Mouse (Mus musculus) forebrain, embryonic 12.5 days (tissue): Measurements from ENCODE around the gene Sectm1b. TPM values are rescaled to one million over a fixed set of nuclear protein-coding genes. Genes with fewer than 3 reads are reported as not detected.
"Not testable (repeated sequence)": the region's sequence is repeated elsewhere in the genome, so short reads cannot be mapped to it uniquely, and the experiment has no call there.

Source experiments
- ATAC-seq: fragments of 200-750 bp; cut with Nextera tagmentation; 2 replicates; pipeline ENCODE4 v1.8.0; 2017; ENCODE audit warnings: moderate TSS enrichment; ENCODE audit not compliant: low FRiP score
- H3K27ac ChIP-seq: fragments of 300-500 bp; sonication (generic); 2 replicates; pipeline ENCODE4 v1.5.1; 2016; ENCODE audit warnings: mild to moderate bottlenecking
- H3K27me3 ChIP-seq: fragments of 300-500 bp; sonication (generic); 2 replicates; pipeline ENCODE4 v1.6.1; 2016; ENCODE audit warnings: mild to moderate bottlenecking
- H3K36me3 ChIP-seq: fragments of 300-500 bp; sonication (generic); replicated peaks from 2 replicates; pipeline ENCODE4 v1.6.1; 2016; ENCODE audit warnings: mild to moderate bottlenecking
- H3K4me1 ChIP-seq: fragments of 300-500 bp; sonication (generic); 2 replicates; pipeline ENCODE4 v1.6.1; 2016
- H3K4me2 ChIP-seq: fragments of 300-500 bp; sonication (generic); 2 replicates; pipeline ENCODE4 v1.6.1; 2016; ENCODE audit warnings: mild to moderate bottlenecking, moderate library complexity
- H3K4me3 ChIP-seq: fragments of 300-500 bp; sonication (generic); replicated peaks from 2 replicates; pipeline ENCODE4 v1.5.1; 2016; ENCODE audit warnings: mild to moderate bottlenecking
- H3K9ac ChIP-seq: fragments of 300-500 bp; sonication (generic); 2 replicates; pipeline ENCODE4 v1.6.1; 2016; ENCODE audit warnings: mild to moderate bottlenecking
- H3K9me3 ChIP-seq: fragments of 300-500 bp; sonication (generic); 2 replicates; pipeline ENCODE4 v1.6.1; 2016
- WGBS: fragments of 180-500 bp; shearing (Covaris S2); methylation state at CpG from one replicate; pipeline ENCODE4 v1.1.7; 2016; 5-methylcytosine and 5-hydroxymethylcytosine counted together
- polyA plus RNA-seq: library from polyadenylated mRNA; unstranded; fragments of >200 nt; fragmentation: Nextera tagmentation; extraction: Ambion mirVana; gene quantifications from 2 replicates; pipeline ENCODE4 v1.2.1, GENCODE M21; 2016

The Sectm1b gene
- polyA plus RNA-seq, 1 experiment from 2014 or later, result not detected

DNA sequence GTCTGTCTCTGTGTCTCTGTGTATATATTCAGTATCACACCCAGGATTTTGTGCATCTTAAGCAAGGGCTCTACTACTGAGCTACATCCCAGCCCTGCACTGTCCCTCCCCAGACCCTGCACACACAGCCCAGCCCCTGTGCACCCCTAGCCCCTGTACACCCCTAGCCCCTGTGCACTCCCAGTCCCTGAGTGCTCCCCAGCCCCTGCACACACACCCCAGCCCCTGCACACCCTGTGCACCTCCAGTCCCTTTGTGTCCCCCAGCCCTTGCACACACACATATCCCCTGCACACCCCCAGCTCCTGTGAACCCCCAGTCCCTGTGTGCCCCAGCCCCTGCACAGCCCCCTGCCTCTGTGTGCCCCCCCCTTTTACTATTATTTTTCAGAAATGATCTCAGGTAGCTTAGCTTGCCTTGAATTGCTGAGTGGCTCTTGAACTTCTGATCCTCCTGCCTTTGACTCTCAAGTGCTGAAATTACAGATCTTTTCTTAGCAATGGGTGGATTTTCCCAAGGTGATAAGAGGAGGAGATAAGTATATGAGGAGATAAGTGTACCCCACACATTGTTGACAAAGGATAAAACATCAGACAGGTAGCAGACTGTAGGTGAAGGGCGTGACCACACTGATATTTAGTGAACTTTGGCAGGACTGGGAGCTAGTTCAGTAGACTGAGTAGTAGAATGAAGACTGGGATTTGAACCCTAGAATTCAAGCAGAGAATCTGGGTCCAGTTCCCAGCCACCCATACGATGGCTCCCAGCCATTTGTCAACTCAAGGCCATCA, 26.6 kb upstream of the Sectm1b start:
- H3K36me3 ChIP-seq, result no peaks in the 10 kb centered on the region
- no peak overlapping the region for H3K27ac ChIP-seq
- no peak overlapping the region for H3K4me3 ChIP-seq
- 87% methylated on average over 2 of the region's 2 CpGs for WGBS
- no peak for ATAC-seq
- H3K4me1 ChIP-seq, result no peaks in the 10 kb centered on the region
- H3K9me3 ChIP-seq, result no peaks in the 10 kb centered on the region
- H3K9ac ChIP-seq, result no peak overlapping the region
- no peaks in the 10 kb centered on the region for H3K27me3 ChIP-seq
- no peak overlapping the region for H3K4me2 ChIP-seq

DNA sequence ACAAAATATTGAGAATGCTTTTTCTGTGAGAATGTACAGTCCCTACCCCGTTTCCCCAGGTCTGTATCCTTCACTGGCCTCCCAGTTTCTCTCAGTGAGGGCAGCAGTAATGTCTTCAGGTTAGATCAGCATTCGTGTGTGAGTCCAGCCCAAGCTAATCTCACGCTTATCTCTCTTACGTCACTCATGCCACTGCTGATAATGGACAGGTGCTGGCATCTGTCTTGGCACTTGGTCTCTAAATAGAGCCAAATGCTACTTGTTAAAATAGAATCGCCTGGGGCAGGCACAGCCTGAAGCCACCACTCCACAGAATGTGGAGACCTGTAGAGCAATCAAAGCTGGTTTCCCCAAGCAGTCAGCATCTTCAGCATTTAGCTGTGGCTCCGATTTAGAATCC, 25.6 kb upstream of the Sectm1b start:
- H3K9me3 ChIP-seq, result no peaks in the 10 kb centered on the region
- H3K9ac ChIP-seq, result no peak overlapping the region
- H3K27ac ChIP-seq, result no peak overlapping the region
- no peak overlapping the region for H3K4me3 ChIP-seq
- H3K27me3 ChIP-seq, result no peaks in the 10 kb centered on the region
- H3K36me3 ChIP-seq, result no peaks in the 10 kb centered on the region
- no peaks in the 10 kb centered on the region for H3K4me1 ChIP-seq
- no peak for ATAC-seq
- 87% methylated on average over 6 of the region's 6 CpGs for WGBS
- no peak overlapping the region for H3K4me2 ChIP-seq

DNA sequence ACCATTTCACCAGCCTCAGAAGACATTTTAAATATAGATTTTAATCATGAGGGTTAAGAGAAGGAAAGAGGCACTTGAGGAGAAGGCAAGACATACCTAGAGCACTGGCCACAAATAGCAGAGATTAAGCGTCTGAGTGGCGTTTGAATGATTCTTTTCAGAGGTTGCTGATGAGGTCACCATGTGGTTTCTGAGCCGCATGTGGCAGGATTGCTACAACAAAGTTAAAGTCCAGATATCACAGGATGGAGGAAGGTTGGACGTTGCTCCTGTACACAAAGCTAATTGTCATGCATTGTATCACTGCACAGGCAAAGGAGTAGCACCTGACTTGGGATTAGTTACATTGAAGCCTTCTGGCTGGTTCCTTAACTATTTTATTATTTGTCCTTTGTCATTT, 22.9 kb upstream of the Sectm1b start:
- no peak overlapping the region for H3K4me3 ChIP-seq
- no peak overlapping the region for H3K4me2 ChIP-seq
- H3K27ac ChIP-seq, result no peak overlapping the region
- H3K36me3 ChIP-seq, result no peaks in the 10 kb centered on the region
- H3K4me1 ChIP-seq, result no peaks in the 10 kb centered on the region
- no peaks in the 10 kb centered on the region for H3K27me3 ChIP-seq
- WGBS, result 53% methylated on average over 4 of the region's 4 CpGs
- H3K9ac ChIP-seq, result no peak overlapping the region
- H3K9me3 ChIP-seq, result no peaks in the 10 kb centered on the region
- ATAC-seq, result no peak

DNA sequence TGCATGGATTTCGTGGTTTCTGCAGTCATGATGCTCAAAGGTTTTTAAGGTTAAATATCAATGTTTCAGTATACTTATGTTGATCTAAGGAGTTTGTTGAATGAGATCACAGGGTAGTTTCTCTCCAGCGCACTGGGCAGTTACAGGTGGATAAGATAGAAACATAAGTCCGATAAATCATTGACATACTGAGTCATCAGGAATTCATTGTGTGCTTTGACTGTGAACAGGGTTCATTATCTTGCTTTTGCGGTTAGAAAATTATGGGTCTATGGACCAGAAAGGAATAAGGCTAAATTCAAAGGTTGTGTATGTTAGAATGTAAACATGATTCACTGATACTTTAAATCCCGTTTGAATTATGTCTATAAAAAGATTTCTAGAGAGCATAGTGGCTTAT, 21.8 kb upstream of the Sectm1b start:
- no peak overlapping the region for H3K4me2 ChIP-seq
- H3K36me3 ChIP-seq, result no peaks in the 10 kb centered on the region
- H3K9ac ChIP-seq, result no peak overlapping the region
- no peaks in the 10 kb centered on the region for H3K27me3 ChIP-seq
- no peak for ATAC-seq
- 86% methylated on average over 5 of the region's 5 CpGs for WGBS
- no peaks in the 10 kb centered on the region for H3K4me1 ChIP-seq
- H3K27ac ChIP-seq, result no peak overlapping the region
- H3K4me3 ChIP-seq, result no peak overlapping the region
- H3K9me3 ChIP-seq, result no peaks in the 10 kb centered on the region

DNA sequence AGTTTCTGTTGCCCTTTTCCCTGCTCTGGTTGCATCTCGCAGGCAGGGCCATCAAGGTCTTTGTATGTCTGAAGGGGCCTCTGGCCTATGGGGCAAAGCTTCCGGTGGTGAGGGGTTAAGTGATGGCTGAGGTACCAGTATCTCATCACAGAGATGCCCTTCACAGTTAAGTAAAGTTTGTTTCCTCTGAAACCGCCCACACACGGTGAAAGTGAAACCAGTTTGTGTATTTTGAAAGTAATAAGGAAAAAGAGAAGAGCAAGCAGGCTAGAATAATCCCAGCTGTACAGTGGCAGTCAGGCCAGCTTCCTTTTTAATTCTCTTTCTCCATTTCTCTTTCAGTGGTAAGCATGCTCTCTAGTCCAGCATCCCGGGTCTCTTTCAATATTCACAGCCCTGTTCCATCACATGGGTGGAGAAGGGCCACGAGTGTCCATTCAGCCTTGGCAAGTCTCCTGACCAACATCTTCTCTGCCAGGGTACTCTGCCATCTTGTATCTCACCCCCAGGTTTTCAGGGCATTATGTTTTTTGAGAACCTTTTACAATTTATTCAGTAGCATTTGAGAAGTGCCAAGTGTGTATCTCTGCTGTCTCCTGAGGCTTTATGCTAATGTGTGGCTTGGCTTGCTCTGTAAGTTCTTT, 19.6 kb upstream of the Sectm1b start:
- ATAC-seq, result no peak
- Histone ChIP-seq H3K9me3 (no peaks in the 10 kb centered on the region), H3K4me1 (no peaks in the 10 kb centered on the region), H3K36me3 (no peaks in the 10 kb centered on the region), H3K9ac (no peak overlapping the region), H3K4me3 (no peak overlapping the region), H3K27ac (no peak overlapping the region), H3K4me2 (no peak overlapping the region), H3K27me3 (no peaks in the 10 kb centered on the region)
- 86% methylated on average over 6 of the region's 6 CpGs for WGBS

DNA sequence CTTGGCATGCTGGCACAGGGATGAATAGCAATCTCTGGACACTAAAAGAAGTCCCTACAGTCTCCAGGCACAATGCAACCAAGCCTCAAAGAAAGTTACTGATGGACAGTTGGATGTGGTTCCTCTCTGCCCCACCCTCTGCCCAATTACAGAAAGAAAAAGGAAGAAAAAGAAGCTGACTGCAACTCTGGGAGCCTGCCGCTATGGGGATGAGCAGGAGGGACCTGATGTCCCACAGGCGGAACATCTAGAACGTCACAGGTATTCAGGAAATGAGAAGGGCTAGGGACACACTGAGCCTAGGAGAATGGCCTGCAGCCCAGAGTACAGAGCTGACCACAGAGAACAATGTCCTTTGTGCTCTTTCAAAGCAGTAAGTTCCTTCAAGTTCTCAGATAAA, 18.9 kb upstream of the Sectm1b start:
- H3K4me2 ChIP-seq, result no peak overlapping the region
- H3K36me3 ChIP-seq, result no peaks in the 10 kb centered on the region
- 87% methylated on average over 3 of the region's 3 CpGs for WGBS
- H3K4me1 ChIP-seq, result no peaks in the 10 kb centered on the region
- no peaks in the 10 kb centered on the region for H3K9me3 ChIP-seq
- H3K9ac ChIP-seq, result no peak overlapping the region
- H3K27ac ChIP-seq, result no peak overlapping the region
- H3K27me3 ChIP-seq, result no peaks in the 10 kb centered on the region
- H3K4me3 ChIP-seq, result no peak overlapping the region
- ATAC-seq, result no peak

DNA sequence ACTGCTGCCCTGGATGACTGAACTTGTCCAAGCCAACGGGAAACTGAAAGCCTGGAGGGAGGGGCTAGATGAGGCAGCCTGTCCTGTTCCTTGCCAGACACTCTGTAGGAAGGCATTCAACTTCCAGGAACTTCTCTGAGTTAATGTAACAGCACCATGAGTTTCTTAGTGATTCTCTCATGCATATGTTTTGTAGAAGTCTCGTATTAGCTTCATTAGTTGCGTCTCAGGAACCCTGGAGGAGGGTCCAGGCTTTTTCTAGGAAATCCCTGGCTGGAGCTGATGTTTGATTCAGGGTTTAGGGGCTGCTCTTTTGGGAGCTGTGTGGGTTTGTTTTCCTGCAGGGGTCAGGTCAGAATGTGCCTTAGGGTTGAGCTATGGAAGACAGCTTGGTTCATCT, 17.8 kb upstream of the Sectm1b start, which contains the start of gene Sectm1a:
Sectm1a (minus strand) TSS at position 101 of the 400 bp plus-strand sequence.
- Histone ChIP-seq H3K9me3 (no peaks in the 10 kb centered on the region), H3K4me2 (no peak within 1 kb of the TSS), H3K4me3 (no peak within 1 kb of the TSS), H3K27ac (no peak within 1 kb of the TSS), H3K27me3 (no peaks in the 10 kb centered on the region), H3K9ac (no peak within 1 kb of the TSS), H3K36me3 (no peaks in the 10 kb centered on the region), H3K4me1 (no peaks in the 10 kb centered on the region)
- 79% methylated on average over 3 of the region's 3 CpGs for WGBS
- ATAC-seq, result no peak

DNA sequence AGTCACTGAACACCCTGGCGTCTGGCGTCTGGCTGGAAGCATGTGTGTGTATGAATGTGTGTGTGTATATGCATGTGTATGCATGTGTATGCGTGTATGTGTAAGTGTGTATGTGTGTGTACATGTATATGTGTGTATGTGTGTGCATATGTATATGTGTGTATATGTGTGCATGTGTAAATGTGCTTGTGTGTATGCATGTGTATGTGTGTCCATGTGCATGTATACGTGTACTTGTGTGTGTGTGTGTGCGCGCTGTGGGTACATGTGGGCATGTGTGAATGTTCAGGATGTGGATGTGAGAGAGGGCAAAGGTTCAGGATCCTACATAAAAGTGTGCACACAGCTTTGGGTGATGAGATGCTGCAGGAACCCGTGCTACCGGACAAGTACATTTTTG, 17.0 kb upstream of the Sectm1b start:
- no peak for ATAC-seq
- Histone ChIP-seq H3K9me3 (no peaks in the 10 kb centered on the region), H3K36me3 (no peaks in the 10 kb centered on the region), H3K4me2 (no peak overlapping the region), H3K4me3 (no peak overlapping the region), H3K9ac (no peak overlapping the region), H3K27ac (no peak overlapping the region), H3K27me3 (no peaks in the 10 kb centered on the region), H3K4me1 (no peaks in the 10 kb centered on the region)
- WGBS, result 93% methylated on average over 8 of the region's 8 CpGs

DNA sequence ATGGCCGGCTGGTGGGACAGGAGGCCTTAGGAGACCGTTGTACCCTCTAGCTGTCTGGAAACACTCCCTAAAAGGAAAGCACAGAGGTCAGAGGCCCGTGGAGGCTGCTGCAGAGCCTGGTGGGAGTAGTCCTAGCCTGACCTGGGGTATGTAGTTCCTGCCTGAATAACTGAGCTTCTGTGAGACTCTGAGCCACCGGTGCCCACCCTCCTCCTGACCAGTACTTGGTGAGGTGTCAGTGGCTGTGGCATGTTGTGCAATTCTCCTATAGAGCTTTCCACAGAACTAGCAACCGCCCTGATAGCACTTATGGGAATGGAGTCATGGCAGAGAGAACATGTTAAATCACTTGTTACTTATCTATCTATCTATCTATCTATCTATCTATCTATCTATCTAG, 12.3 kb upstream of the Sectm1b start:
- 76% methylated on average over 5 of the region's 5 CpGs for WGBS
- H3K9me3 ChIP-seq, result no peaks in the 10 kb centered on the region
- no peak for ATAC-seq

DNA sequence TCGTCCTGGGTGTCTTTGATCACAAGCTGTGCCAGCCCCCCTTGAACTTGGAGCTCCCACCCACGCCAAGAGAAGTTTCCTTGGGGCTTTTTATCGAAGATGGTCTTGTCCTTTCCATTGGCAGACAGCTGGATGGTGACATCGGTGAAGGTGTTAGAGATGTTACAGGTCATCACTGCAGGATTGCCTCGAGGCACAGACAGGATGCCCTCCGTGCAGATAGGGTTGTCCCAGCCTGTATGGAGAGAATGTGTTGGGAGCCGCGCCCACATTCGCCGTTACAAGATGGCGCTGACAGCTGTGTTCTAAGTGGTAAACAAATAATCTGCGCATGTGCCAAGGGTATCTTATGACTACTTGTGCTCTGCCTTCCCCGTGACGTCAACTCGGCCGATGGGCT, 6.3 kb upstream of the Sectm1b start:
- H3K36me3 ChIP-seq, ATAC-seq, H3K4me3 ChIP-seq, H3K4me2 ChIP-seq, H3K27me3 ChIP-seq, H3K9ac ChIP-seq, H3K9me3 ChIP-seq, H3K27ac ChIP-seq, H3K4me1 ChIP-seq: not testable (repeated sequence)
- 93% methylated on average over 12 of the region's 16 CpGs for WGBS

More for the DNA sequence above, 12.3 kb upstream of the Sectm1b start:
- Histone ChIP-seq H3K4me2 (no peak overlapping the region), H3K27ac (no peak overlapping the region), H3K36me3 (no peaks in the 10 kb centered on the region), H3K9ac (no peak overlapping the region), H3K27me3 (no peaks in the 10 kb centered on the region), H3K4me3 (no peak overlapping the region), H3K4me1 (no peaks in the 10 kb centered on the region)

DNA sequence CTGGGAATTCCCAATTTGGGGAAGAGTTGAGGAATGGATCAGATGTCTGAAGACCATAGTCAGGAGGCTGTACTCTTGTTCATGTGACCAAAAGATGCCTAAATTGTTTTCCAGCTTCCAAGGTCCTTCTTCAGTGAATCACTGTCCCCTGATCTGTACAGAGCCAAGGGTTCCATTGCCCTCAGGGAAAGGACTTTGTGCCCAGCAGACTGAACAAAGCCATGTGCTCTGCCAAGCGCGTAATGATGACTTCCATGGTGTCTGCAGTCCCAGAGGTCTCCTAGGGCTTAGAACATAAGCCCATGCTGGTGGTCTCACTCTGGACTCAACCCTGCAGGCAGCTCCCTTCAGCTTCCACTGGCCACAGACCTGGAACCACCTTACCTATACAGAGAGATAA, 4.5 kb upstream of the Sectm1b start:
- WGBS, result 96% methylated on average over 2 of the region's 2 CpGs
- no peak overlapping the region for H3K9ac ChIP-seq
- no peaks in the 10 kb centered on the region for H3K9me3 ChIP-seq

DNA sequence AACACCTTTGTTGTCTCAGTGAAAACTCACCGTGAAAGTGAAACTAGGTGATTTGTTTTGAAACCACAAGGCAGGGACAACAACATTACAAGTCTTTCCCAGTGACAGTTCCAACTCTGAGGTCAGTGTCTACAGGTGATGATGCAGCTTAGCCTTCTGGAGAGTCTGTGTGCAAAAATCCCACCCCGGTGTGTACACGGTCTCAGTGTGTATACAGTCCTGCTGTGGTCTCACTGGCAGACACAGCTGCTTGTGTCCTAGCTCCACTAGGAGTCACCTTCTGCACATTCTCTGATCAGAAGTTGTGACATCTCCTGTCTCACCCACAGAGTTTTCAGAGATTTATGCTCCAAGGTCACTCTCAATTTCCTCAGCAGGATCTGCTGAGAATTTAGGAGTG, 828 bp upstream of the Sectm1b start:
- Histone ChIP-seq H3K4me3 (no peak overlapping the region), H3K27me3 (no peaks in the 10 kb centered on the region), H3K4me2 (no peak overlapping the region), H3K4me1 (no peaks in the 10 kb centered on the region), H3K36me3 (no peaks in the 10 kb centered on the region), H3K9ac (no peak overlapping the region), H3K9me3 (no peaks in the 10 kb centered on the region), H3K27ac (no peak overlapping the region)
- no peak for ATAC-seq
- 92% methylated on average over 3 of the region's 3 CpGs for WGBS

More for the DNA sequence above, 4.5 kb upstream of the Sectm1b start:
- Histone ChIP-seq H3K4me3 (no peak overlapping the region), H3K27ac (no peak overlapping the region), H3K36me3 (no peaks in the 10 kb centered on the region), H3K4me1 (no peaks in the 10 kb centered on the region), H3K4me2 (no peak overlapping the region), H3K27me3 (no peaks in the 10 kb centered on the region)
- no peak for ATAC-seq

DNA sequence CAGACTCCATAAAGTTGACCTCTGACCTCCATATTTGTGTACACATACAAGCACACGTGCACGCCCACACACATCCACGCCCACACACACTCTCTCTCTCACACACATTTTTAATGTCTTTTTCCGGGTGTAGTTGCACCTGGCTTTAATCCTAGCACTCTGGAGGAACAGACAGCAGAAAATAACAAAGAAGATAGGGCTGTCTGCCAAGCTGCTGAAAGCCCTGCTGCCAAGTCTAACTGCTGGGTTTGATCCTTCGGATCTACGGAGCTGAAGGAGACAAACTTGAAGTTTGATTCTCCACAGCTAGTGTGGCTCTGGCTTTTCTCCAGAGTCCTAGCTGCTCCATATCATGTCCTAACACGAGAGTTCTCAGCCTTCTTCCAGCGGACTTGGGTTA, 1.8 kb downstream of the Sectm1b start:
- Histone ChIP-seq H3K9ac (no peak overlapping the region), H3K4me3 (no peak overlapping the region), H3K27ac (no peak overlapping the region), H3K4me2 (no peak overlapping the region), H3K9me3 (no peaks in the 10 kb centered on the region), H3K27me3 (no peaks in the 10 kb centered on the region), H3K4me1 (no peaks in the 10 kb centered on the region), H3K36me3 (no peaks in the 10 kb centered on the region)
- ATAC-seq, result no peak
- 86% methylated on average over 8 of the region's 8 CpGs for WGBS
